Mouse (Mus musculus): ENCODE results near the gene Amotl2. TPM values are rescaled to one million over a fixed set of nuclear protein-coding genes. Genes with fewer than 3 reads are reported as not detected.

Gene Amotl2
- total and polyA plus RNA-seq, 3 experiments = not detected

DNA sequence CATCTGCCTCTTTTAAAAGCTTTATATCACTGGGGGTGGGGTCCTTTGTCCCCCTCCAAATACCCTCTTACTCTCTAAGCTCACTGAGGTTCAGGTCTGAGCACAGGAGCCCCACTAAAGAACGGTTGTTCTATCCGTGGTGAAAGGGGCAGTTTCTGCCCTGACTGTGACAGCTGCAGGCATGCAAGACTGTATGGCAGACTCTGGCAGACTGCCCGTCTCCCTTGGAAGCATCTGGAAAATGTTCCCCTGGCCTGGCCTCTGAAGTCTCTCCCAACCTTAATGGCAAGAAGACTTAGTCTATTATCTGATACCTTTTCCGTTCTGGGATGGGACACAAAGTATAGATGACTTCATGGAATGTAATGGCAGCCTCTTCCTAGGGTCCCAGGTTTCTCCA is 28.5 kb upstream of the Amotl2 start:
- Histone ChIP-seq H3K36me3 (ENCODE audit: control insufficient read depth in 1 of 2, insufficient read depth in 2 of 2, low read length in 2 of 2) (no peaks in the 10 kb centered on the region), H3K4me1 (ENCODE audit: control insufficient read depth in 1 of 2, insufficient read depth in 2 of 2, low read length in 2 of 2) (no peaks in the 10 kb centered on the region), H3K4me3 (ENCODE audit: control insufficient read depth in 1 of 2, insufficient read depth in 1 of 2, low read depth in 2 of 2, low read length in 2 of 2) (no peak overlapping the region), H3K27me3 (ENCODE audit: control insufficient read depth in 1 of 2, insufficient read depth in 2 of 2, low read length in 2 of 2) (no peaks in the 10 kb centered on the region), H3K9me3 (replicated peaks; ENCODE audit: insufficient read depth, low read length) (no peaks in the 10 kb centered on the region), H3K9ac (ENCODE audit: control insufficient read depth, low read depth, low read length, poor library complexity, severe bottlenecking) (no peak overlapping the region), H3K79me2 (ENCODE audit: control insufficient read depth, insufficient read depth, low read length, poor library complexity) (no peaks in the 10 kb centered on the region), H3K27ac (ENCODE audit: control insufficient read depth, low read depth, low read length) (no peak overlapping the region)
- TF ChIP-seq MYB (IDR thresholded peaks at IDR 0.05; ENCODE audit: low read depth, low read length) (no peak), CHD1 (IDR thresholded peaks at IDR 0.05; ENCODE audit: low read depth, low read length) (no peak), RAD21 (IDR thresholded peaks at IDR 0.05; ENCODE audit: low read depth, low read length) (no peak), ZNF384 (IDR thresholded peaks at IDR 0.05; ENCODE audit: low read depth, low read length) (no peak), POLR2AphosphoS5 (IDR thresholded peaks at IDR 0.05; ENCODE audit: borderline replicate concordance, low read depth, low read length) (no peak), RCOR1 (IDR thresholded peaks at IDR 0.05; ENCODE audit: low read depth, low read length) (no peak), UBTF (IDR thresholded peaks at IDR 0.05; ENCODE audit: borderline replicate concordance, insufficient read depth, low read depth, low read length) (no peak)
- DNase-seq (ENCODE audit: low read depth, low spot score) = no peak

GRCm38 (mm10) chr9:102689406-102689939 is 27.0 kb upstream of the Amotl2 start:
- Histone ChIP-seq H3K9me3 (replicated peaks; ENCODE audit: insufficient read depth, low read length) (no peaks in the 10 kb centered on the region), H3K4me3 (ENCODE audit: control insufficient read depth in 1 of 2, insufficient read depth in 1 of 2, low read depth in 2 of 2, low read length in 2 of 2) (no peak overlapping the region), H3K4me1 (ENCODE audit: control insufficient read depth in 1 of 2, insufficient read depth in 2 of 2, low read length in 2 of 2) (no peaks in the 10 kb centered on the region), H3K27ac (ENCODE audit: control insufficient read depth, low read depth, low read length) (no peak overlapping the region), H3K79me2 (ENCODE audit: control insufficient read depth, insufficient read depth, low read length, poor library complexity) (no peaks in the 10 kb centered on the region), H3K27me3 (ENCODE audit: control insufficient read depth in 1 of 2, insufficient read depth in 2 of 2, low read length in 2 of 2) (no peaks in the 10 kb centered on the region), H3K9ac (ENCODE audit: control insufficient read depth, low read depth, low read length, poor library complexity, severe bottlenecking) (no peak overlapping the region), H3K36me3 (ENCODE audit: control insufficient read depth in 1 of 2, insufficient read depth in 2 of 2, low read length in 2 of 2) (no peaks in the 10 kb centered on the region)
- TF ChIP-seq ETS1 (IDR thresholded peaks at IDR 0.05; ENCODE audit: low read depth, low read length) (no peak), MEF2A (IDR thresholded peaks at IDR 0.05; ENCODE audit: extremely low read depth, insufficient replicate concordance, low read depth, low read length, poor library complexity, severe bottlenecking) (no peak), ZNF384 (IDR thresholded peaks at IDR 0.05; ENCODE audit: low read depth, low read length) (no peak), CHD1 (IDR thresholded peaks at IDR 0.05; ENCODE audit: low read depth, low read length) (no peak), ELF1 (IDR thresholded peaks at IDR 0.05; ENCODE audit: low read depth, low read length) (no peak), TBP (IDR thresholded peaks at IDR 0.05; ENCODE audit: low read depth, low read length) (no peak), MAFK (IDR thresholded peaks at IDR 0.05; ENCODE audit: borderline replicate concordance, low read depth, low read length) (no peak), BHLHE40 (IDR thresholded peaks at IDR 0.05; ENCODE audit: borderline replicate concordance, low read depth, low read length) (no peak), ZC3H11A (IDR thresholded peaks at IDR 0.05; ENCODE audit: low read depth, low read length) (no peak)
- DNase-seq (ENCODE audit: low read depth, low spot score) = no peak

Data from MEL (cell line).